Mouse (Mus musculus): ENCODE results near the gene Arhgef5.

Gene Arhgef5

GRCm38 (mm10) chr6:43333479-43333878 is 68.1 kb downstream of the Arhgef5 start:
- no peak for DNase-seq (ENCODE audit: low read depth)

- DNase-seq (ENCODE audit: low read depth): no peak
Measured at GRCm38 (mm10) chr6:43335619-43336234, 70.3 kb downstream of the Arhgef5 start.

- no peak for DNase-seq (ENCODE audit: low read depth)
Measured at GRCm38 (mm10) chr6:43337491-43337961, 72.1 kb downstream of the Arhgef5 start.

GRCm38 (mm10) chr6:43338804-43339203 is 73.4 kb downstream of the Arhgef5 start:
- no peak for DNase-seq (ENCODE audit: low read depth)

Data from fibroblast of lung, adult 2 months (primary cell).